Mouse (Mus musculus) naive thymus-derived CD4-positive, alpha-beta T cell, adult 2 months (primary cell): ENCODE measurements around the gene Hebp1.
A peak's percentile ranks its signal among the peaks of the same experiment; 100 is the strongest.

Experiments used
- DNase-seq: peaks from one replicate; pipeline ENCODE4 v3.0.0-alpha.2; 2011; ENCODE audit warnings: low read depth

Hebp1 gene

GRCm38 (mm10) chr6:135161356-135161755 is 36.5 kb downstream of the Hebp1 start:
- no peak for DNase-seq

- DNase-seq: no peak
These were observed 39.3 kb downstream of the Hebp1 start for GRCm38 (mm10) chr6:135158509-135158908.

- DNase-seq: no peak
These were observed 40.3 kb downstream of the Hebp1 start for GRCm38 (mm10) chr6:135157496-135157895.

GRCm38 (mm10) chr6:135156597-135156996 is 41.2 kb downstream of the Hebp1 start:
- DNase-seq: no peak

- no peak for DNase-seq
These were observed 44.1 kb downstream of the Hebp1 start for GRCm38 (mm10) chr6:135153719-135154118.

GRCm38 (mm10) chr6:135150311-135150710 is 47.5 kb downstream of the Hebp1 start:
- DNase-seq: peak; percentile 45

GRCm38 (mm10) chr6:135149722-135150121 is 48.1 kb downstream of the Hebp1 start:
- DNase-seq: no peak

- no peak for DNase-seq
These were observed 48.6 kb downstream of the Hebp1 start for GRCm38 (mm10) chr6:135149175-135149574.

GRCm38 (mm10) chr6:135148506-135148905 is 49.3 kb downstream of the Hebp1 start:
- DNase-seq: peak; percentile 31

GRCm38 (mm10) chr6:135145976-135146375 is 51.8 kb downstream of the Hebp1 start:
- DNase-seq: no peak

GRCm38 (mm10) chr6:135144516-135144915 is 53.3 kb downstream of the Hebp1 start:
- peak; percentile 39 for DNase-seq

- no peak for DNase-seq
These were observed 54.7 kb downstream of the Hebp1 start for GRCm38 (mm10) chr6:135143151-135143550.

GRCm38 (mm10) chr6:135141451-135142147 is 56.2 kb downstream of the Hebp1 start:
- DNase-seq: no peak

- no peak for DNase-seq
These were observed 59.1 kb downstream of the Hebp1 start for GRCm38 (mm10) chr6:135138746-135139145.

- DNase-seq: no peak
These were observed 59.6 kb downstream of the Hebp1 start for GRCm38 (mm10) chr6:135138207-135138606.

- DNase-seq: no peak
These were observed 60.1 kb downstream of the Hebp1 start for GRCm38 (mm10) chr6:135137736-135138135.

GRCm38 (mm10) chr6:135136439-135137161 is 61.2 kb downstream of the Hebp1 start:
- DNase-seq: no peak

- DNase-seq: no peak
These were observed 62.1 kb downstream of the Hebp1 start for GRCm38 (mm10) chr6:135135735-135136134.

- DNase-seq: no peak
These were observed 64.3 kb downstream of the Hebp1 start for GRCm38 (mm10) chr6:135133486-135133885.

- DNase-seq: no peak
These were observed 64.7 kb downstream of the Hebp1 start for GRCm38 (mm10) chr6:135133086-135133485.

GRCm38 (mm10) chr6:135124755-135125380 is 73.0 kb downstream of the Hebp1 start:
- no peak for DNase-seq

- no peak for DNase-seq
These were observed 79.6 kb downstream of the Hebp1 start, which contains the start of gene Gprc5d for GRCm38 (mm10) chr6:135118183-135118582. Gene Gprc5d (minus strand): TSS chr6:135118283.

- DNase-seq: no peak
These were observed 81.3 kb downstream of the Hebp1 start for GRCm38 (mm10) chr6:135116479-135116878.
